Mouse (Mus musculus): ENCODE data around the gene Emx2.

Gene Emx2

DNA sequence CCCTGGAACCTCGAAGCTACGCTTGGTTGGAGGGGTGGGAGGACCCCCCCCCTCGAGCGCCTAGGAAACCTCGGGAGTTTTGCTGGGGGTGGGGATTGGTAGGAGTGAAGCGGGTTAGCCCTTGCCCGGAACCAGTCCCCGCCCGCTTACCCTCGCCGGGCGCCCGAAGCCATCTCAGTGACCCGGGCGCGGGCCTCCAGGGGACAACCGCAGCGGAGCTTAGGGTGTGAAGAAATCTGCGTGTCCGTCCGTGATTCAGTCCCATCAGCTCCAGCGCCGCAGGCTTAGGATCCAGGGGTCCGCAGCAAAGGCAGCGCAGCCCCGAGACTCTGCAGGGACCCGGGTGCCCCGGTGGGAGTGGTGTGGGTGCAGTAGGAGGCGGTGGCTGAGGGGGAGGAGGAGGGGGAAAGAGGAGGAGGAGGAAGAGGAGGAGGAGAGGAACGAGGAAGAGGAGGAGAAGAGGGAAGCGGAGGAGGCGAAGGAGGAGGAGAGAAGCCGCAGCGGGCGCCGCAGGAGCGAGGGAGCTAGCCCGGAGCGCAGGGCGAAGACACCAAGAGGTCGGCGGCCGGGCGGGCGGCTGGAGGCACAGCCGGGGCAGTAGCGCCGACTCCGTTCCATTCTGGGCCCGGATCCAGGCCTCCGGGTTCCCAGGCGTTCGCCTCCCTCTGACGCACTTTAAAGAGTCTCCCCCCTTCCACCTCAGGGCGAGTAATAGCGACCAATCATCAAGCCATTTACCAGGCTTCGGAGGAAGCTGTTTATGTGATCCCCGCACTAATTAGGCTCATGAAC lies at the start of gene Emx2:
TSS of gene Emx2 (plus strand) at position 422 of the 792 bp plus-strand sequence.
- DNase-seq (ENCODE audit: low spot score): peak; percentile 67

DNA sequence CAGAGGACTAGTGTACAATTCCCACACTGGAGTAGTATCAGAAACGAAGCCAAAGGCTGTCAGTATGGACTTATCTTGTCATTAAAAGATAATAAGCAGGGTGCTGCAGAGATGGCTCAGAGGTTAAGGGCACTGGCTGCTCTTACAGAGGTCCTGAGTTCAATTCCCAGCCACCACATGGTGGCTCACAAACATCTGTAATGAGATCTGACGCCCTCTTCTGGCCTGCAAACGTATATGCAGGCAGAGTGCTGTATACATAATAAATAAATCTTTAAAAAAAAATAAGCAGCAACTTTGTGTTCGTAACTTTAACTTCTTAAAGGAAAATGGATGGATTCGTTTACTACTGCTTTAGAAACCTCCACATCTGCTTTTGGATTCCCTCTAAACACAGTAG lies 44.0 kb upstream of the Emx2 start:
- no peak for DNase-seq (ENCODE audit: low spot score)

DNA sequence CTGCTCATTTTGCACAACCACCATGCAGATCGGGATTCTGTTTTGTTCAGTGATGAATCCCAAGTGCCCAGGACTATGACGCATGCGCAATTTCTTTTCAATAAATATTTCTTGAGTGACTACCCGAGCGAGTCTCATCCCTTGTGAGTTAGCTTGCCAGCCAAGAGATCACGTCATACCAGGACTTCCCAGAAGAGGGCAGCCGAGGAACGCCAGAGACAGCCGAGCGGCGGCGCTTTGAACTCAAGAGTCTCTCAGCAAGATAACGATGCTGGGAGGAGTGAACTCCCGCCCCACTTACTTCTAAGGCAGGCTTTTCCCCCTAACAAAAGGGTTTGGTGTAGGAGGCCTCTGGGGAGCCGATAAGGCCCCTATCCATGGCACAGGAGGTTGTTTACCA lies 40.1 kb upstream of the Emx2 start:
- peak; percentile 93 for DNase-seq (ENCODE audit: low spot score)

DNA sequence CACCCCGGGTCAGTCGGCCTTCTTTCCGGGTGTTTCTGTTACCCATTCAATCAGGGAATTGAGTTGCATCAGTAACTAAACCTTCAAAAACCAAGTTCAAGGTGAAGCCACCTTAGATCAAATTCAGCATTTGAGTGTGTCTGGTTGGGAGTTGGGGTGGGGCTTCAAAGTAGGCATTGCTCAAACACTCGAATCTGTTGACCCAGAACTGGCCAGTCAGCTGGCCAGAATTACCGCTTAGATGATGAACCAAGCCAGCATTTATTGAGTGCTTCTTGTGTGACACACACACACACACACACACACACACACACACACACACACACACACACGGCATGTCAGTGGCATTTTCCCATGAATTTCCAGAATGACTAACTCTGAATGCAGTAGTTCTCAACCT lies 39.5 kb upstream of the Emx2 start:
- no peak for DNase-seq (ENCODE audit: low spot score)

DNA sequence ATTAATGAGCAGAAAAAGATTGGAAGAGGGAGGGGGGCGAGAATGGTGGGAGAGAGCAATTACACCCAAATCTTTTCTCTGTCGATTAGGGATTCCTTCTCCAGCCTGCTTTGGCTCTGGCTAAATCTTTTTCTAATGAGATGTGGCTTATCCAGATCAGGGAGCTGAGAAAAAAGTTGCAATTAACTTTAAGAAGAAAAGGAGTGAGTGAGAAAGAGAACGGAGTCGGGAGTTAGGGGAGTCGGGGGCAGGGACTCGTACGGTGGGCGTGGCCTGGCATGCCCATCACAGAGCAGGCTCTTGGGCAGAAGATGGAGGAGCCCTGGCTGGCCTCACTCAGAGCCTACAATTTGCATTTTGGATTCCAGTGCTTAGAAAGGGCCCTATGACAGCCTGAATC lies 35.8 kb upstream of the Emx2 start:
- no peak for DNase-seq (ENCODE audit: low spot score)

DNA sequence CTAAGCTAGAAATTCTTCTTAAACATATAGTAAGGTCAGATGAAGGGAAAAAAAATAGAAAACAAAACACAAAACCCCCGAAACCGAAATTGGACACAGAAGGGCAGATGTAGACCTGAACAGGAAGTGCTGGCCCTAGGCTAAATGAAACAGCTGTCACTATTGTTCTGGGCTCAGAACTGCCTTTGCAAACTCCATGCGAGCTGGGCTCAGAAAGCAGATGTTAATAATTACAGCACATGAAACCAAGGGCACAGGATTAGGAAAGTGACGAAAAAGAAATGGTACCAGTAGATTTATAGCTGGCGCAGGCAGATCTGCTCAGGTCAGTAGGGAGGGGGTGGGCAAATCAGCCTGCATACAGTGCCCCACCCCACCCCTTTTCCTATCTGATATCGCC lies 34.5 kb upstream of the Emx2 start:
- DNase-seq (ENCODE audit: low spot score): no peak

DNA sequence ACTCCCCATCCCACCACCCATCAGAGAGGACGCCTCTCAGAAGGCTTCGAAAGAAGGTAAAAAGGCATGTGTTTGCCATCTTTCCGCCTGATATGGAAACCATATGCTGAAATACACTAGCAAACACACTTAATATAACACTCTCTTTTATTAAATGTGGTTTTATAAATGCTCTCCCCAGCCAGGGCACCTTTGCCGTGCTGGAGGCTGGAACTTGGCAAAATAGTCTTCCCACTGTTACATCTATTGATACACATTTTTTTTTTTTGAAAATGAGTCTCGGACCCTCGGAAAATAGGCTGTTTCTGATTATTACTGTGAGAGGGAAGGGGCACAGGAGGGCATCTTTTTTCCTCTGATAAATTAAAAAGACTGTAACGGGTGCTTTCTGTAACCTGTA lies 33.2 kb upstream of the Emx2 start:
- no peak for DNase-seq (ENCODE audit: low spot score)

DNA sequence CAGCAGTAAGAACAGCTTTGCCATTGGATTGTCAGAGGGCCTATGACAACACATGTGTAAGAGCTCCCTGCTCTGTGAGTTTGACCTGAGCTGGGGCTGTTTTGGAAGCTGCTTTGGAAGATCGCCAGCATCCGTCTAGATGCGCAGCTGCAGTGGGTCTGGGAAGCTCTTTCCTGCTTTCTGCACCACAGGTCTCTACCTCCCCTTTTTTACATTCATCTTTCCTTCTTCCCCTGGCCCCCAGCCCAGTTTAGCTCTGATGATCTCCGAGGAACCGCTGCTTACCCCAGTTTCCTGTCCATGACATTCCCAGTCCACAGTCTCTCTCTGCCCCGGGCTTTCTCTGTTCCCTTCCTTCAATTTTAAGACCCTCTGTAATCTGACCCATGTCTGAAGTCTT lies 25.9 kb upstream of the Emx2 start:
- DNase-seq (ENCODE audit: low spot score): no peak

DNA sequence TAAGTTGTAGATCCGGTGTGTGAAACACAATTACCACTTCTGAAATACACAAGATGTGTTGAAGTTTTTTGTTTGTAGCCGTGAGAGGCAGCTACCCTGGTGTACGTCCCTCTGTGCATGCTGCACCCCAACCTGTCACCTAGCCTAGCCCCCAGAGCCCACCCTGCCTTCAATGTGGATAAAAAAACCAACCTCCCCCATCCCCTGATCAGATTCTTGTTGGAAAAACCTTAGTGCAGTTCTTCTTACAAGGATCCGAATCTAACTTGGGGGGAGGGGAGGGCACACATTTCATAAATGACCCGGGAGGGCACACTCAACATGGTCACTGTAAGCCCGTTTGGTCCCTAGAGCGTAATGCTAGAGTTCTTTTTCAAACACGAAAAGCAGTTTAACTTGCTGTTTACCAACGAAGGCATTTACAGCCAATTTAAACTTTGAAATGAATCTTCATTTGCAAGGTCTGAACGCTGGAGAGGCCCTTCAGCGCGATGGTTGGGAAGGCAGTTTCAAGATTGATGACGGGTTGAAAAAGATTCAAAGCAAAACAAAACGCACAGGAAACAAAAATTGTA lies 7.5 kb upstream of the Emx2 start:
- DNase-seq (ENCODE audit: low spot score): no peak

DNA sequence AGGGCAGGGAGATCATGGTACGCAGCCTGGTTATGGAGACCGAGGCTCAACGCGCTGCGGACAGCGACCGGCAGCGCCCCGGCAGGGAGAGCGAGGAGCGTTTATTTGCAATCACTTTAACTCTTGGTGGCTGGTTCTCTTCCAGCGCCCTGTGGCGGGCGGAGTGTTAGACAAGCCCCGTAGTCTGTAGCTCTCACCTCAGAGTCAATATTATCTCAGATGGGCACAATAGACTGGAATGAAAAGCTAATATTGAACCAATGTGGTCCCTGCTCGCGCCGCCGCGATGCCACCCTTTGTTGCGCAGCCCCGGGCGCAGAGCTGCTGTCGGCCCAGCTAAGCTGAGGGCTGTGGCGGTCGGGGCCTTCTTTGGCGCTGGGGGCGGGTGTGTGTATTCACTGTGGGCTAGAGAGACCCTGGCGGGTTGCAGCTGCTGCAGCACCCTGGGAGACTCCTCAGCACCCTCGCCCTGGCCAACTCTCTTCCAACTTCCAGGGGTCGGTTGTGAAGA lies 6.7 kb upstream of the Emx2 start:
- DNase-seq (ENCODE audit: low spot score): no peak

DNA sequence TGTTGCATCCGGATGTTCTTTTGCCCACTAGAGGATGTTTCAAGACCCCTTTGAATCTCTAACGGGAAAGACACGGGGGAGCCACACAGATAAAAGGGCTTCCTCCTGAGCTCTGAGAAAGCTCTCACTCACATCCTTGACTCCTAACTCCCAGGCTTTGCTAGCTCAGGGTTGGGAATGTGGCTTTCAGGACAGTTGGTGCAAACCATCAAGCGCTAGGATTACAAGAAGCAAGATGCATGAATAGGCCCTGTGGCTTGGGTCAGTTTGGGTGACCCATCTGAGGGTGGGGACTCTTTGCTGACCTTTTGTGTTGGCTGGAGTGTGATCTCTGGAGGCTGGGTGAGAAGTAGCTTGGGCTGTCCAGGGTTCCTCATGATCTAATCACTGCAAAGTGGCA lies 5.9 kb upstream of the Emx2 start:
- no peak for DNase-seq (ENCODE audit: low spot score)

DNA sequence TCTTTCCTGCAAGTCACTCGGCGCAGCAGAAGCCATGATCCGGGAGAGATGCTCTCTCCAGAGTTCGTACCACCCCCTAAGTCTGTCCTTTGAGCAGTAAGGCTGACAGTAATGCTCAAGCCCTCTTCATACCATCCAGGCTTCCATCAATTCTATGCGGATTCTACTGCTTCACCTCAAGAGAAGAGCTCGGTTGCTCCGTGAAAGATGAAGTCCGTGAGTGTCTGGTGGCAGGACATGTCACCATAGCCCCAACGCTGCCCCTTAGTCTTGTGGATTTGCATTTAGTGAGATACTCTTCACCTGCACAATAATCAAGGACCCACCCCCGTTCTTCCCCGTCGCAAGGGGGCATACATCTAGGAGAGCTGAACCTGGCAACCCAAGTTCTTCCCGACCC lies 4.6 kb upstream of the Emx2 start:
- DNase-seq (ENCODE audit: low spot score): no peak

DNA sequence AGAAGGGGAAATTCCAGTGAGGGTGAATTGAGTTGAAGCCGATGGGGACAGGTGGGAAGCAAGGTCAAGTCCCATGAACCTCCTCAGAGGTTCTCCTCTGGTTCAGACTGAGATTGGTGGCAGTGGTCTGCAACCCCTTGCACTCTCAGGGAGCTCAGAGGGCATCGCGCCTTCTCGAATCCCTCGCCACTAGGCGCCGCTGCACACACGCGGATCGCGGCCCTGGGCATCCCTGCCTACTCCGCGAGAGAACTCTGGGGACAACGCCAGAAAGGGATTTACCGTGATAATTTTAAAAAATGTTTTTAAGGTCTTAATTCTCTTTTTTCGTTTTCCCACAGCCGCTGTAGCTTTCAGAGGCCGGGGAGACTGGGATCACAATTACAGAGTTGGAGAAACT lies 4.0 kb upstream of the Emx2 start:
- no peak for DNase-seq (ENCODE audit: low spot score)

DNA sequence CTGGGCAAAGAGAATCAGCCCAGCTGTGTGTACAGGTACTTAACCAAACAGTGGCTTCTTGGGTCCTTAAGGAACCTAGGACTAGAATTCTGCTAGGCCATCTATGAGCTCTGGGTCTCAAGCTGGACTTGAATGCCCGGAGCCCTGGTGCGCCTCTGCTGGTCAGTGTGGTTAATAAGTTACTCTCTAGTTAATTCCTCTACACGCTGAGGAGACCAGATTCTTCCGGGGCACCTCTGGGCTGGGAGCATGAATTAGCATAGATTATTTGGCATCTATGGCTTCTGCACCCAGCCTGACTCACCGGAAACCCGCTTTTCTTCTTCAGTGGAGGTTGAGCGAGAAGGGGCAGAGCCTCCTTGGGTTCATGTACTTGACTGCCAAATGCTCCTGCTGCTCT lies 2.5 kb upstream of the Emx2 start:
- no peak for DNase-seq (ENCODE audit: low spot score)

DNA sequence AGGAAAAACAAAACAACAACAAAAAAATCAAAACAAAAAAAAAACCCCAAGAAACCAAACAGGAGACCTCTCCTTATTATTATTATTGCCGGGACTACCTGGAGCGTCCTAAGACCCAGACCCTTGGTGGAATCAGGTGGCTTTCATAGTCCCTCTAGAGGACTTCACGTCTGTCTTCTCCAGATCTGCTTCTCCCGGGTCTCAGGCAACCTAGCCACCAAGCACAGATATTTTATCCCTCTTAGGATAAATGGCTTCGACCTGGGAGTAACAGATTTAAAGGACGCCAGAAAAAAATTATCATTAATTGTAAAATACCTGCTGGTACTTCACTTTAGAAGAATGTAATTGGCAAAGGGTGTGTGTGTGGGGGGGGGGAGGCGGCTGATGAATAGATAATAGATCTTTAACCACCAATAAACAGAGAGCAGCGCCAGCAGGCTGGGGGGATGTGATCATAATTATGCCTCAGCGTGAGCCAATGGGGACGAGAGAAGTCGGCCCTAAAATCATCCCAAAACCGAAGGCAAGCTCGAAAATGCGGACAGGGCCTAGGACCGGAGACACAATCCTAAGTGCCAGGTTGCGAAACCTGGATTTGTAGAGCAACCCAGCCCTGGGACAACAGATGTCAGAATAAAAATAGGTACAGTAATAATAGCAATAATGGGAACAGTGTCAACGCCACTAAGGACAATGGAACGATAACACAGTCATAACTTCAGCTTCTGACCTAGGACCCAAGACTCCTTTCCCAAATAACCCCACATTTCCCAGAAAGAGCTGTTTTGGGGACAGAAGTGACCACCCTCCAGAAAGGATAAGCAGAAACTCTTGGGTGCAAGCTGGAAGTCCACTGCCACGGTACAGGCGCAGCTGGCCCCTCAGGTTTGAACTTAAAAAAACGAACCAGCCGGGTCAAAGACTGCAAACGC lies 894 bp upstream of the Emx2 start:
- DNase-seq (ENCODE audit: low spot score): peak; percentile 65

DNA sequence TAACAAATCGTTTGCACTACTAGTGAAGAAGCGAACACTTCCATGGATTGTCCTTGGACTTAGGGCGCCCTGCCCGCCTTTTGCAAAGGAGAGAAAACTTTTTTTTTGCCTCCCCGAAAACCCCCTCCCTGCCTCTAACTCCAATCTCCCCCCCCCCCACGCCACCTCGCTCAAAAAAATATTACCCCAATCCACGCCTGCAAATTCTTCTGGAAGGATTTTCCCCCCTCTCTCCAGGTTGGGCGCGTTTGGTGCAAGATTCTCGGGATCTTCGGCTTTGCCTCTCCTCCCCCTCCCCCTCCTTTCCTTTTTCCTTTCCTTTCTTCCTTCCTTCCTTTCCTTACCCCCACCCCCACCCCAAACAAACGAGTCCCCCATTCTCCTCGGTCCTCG lies 567 bp downstream of the Emx2 start:
- DNase-seq (ENCODE audit: low spot score): no peak

DNA sequence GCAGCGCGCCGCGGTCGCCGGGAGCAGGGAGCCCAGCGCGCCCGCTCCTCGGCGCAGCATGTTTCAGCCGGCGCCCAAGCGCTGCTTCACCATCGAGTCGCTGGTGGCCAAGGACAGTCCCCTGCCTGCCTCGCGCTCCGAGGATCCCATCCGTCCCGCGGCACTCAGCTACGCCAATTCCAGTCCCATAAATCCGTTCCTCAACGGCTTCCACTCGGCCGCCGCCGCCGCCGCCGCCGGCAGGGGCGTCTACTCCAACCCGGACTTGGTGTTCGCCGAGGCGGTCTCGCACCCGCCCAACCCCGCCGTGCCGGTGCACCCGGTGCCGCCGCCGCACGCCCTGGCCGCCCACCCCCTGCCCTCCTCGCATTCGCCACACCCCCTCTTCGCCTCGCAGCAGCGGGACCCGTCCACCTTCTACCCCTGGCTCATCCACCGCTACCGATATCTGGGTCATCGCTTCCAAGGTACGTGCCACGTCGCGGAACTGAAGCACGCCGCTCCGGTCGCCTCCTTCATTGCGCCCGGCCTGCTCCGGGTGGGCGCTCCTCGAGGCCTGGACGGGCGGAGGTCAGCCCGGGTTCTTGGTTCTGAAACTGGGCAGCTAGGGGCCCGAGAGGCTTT lies 1.1 kb downstream of the Emx2 start:
- DNase-seq (ENCODE audit: low spot score): no peak

DNA sequence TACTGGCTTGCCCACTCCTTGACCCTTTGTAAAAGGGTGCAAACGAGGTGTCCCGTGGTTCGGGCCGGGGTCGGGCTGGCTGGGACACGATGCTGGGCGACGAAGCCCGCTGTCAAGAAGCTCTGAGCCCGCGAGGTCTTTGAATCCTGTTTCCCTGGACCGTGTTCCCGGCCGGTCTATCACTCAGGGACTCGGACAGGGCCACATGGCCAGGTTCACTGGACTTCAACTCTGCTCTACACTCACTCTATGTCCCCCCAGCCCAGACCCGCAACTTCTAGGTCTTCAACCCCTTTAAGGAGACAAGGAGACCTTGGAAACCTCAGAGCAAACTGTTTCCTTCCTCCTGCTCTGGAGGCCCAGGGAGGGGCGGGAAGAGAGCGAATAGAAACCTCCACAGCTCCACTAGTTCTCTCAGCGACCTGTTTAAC lies 1.7 kb downstream of the Emx2 start:
- no peak for DNase-seq (ENCODE audit: low spot score)

DNA sequence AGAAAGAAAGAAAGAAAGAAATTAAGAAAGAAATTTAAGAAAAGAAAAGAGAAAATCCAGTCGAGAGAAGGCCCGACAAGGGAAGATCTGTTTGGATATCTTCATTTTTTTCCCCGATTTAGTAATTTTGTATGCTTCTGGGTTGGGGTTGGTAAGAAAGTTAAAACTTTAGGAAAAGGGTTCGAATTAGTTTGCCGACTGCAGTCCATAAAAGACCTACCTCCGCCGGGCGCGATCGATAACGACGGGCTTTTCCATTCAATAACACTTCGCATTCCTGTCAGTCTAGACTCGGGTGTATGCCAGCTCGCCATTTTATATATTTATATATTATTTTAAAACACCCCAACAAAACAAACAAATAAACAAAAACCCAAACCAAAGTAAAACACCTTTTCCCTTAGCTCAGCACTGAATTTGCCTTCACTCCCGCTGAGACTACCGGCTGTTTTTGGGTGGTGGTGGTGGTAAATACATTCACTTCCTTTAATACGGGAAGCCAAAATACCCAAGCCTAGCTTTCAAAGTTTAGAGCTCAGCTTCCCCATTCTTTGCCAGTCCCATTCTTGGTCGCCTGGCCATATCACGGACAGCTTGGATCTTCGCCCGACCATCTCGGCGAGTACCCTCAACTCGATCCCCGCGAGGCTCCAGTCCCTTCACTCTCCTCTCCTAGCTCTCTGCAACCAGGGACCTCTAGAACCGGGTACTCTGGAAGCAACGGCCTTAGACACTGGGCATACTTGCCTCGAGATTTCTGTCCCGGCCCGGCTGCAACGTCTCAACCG lies 2.4 kb downstream of the Emx2 start:
- no peak for DNase-seq (ENCODE audit: low spot score)

DNA sequence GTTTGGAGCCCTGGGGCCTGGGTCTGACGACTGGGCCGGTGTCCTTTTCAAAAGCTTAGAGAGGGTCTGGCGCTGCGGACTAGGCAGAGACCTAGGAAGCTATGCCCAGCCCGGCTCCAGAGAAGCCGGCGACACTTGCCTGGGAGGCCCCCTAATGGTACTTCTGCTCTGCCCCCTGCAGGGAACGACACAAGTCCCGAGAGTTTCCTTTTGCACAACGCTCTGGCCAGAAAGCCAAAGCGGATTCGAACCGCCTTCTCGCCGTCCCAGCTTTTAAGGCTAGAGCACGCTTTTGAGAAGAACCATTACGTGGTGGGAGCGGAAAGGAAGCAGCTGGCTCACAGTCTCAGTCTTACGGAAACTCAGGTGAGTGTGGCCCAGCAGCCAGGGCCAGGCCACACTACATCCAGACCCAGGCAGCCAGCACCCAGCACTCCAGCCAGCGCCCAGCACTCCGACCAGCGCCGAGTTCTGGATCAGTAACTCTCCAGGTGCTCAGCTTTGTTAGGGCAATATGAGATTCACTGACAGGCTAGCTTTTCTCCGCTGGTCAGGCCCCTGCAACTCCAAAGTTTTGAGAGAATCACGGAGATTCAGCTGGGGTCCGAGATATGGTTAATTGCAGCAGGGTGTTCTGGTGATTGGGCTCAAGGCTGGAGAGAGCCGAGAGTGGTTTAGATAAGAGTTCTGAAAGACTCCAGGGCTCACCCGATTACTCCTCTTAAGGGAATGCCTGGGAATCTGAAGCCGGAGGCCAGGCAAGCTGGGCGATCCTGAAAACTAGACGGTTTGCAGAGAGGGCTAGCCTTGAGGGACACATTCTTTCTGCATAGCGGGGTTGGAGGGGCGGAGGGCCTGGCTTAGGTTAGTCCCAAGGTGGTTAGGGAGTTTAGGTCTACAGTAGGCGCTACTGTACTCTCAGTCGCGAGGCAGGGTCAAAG lies 3.6 kb downstream of the Emx2 start:
- no peak for DNase-seq (ENCODE audit: low spot score)

All from layer of hippocampus, adult 9-10 months (tissue).